Mouse (Mus musculus): ENCODE measurements around the gene Irf4. TPM values are rescaled to one million over a fixed set of nuclear protein-coding genes. Genes with fewer than 3 reads are reported as not detected.

The Irf4 gene
- polyA plus RNA-seq, 1 experiment = not detected

DNA sequence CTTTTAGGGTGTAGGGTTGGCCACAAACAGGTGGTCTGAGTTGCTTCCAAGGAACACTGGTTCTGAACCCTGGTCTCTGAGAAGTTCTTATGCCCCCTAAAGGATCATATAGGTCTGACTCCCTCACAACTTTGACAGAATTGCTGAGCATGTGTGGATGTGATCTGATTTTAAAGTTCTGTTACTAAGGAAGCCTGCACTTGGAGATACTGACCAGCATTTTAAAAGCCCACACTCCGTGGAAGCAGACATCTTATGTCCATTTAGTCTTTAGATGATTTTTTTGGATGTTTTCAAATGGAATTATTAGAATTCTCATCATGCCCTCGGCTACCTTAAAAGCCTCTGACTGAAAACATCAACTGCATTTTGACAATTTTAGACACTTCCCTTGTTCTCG is 6.6 kb downstream of the Irf4 start:
- peaks cover 2% of the 10 kb centered on the region; the same call in 1 of the 2 replicates for H3K27me3 ChIP-seq (ENCODE audit: control insufficient read depth, insufficient read depth, low read length, poor library complexity, severe bottlenecking)
- TF ChIP-seq EP300 (IDR thresholded peaks at IDR 0.05; ENCODE audit: insufficient read depth, low read depth, low read length) (no peak), POLR2A (IDR thresholded peaks at IDR 0.05; ENCODE audit: insufficient read depth, low read length) (no peak), CTCF (IDR thresholded peaks at IDR 0.05; ENCODE audit: low read depth, low read length) (no peak)
- H3K9me3 ChIP-seq (replicated peaks; ENCODE audit: control insufficient read depth, insufficient read depth, low read length, poor library complexity, severe bottlenecking) = no peaks in the 10 kb centered on the region
- H3K36me3 ChIP-seq (ENCODE audit: control insufficient read depth, insufficient read depth, low read length, poor library complexity, severe bottlenecking) = no peaks in the 10 kb centered on the region
- H3K27ac ChIP-seq (ENCODE audit: insufficient read depth, low read length) = no peak overlapping the region
- H3K9ac ChIP-seq (ENCODE audit: low read depth, poor library complexity, severe bottlenecking) = no peak overlapping the region
- no peaks in the 10 kb centered on the region for H3K4me1 ChIP-seq (ENCODE audit: control insufficient read depth, insufficient read depth, low read length)
- H3K4me3 ChIP-seq (ENCODE audit: low read depth, low read length) = no peak overlapping the region

DNA sequence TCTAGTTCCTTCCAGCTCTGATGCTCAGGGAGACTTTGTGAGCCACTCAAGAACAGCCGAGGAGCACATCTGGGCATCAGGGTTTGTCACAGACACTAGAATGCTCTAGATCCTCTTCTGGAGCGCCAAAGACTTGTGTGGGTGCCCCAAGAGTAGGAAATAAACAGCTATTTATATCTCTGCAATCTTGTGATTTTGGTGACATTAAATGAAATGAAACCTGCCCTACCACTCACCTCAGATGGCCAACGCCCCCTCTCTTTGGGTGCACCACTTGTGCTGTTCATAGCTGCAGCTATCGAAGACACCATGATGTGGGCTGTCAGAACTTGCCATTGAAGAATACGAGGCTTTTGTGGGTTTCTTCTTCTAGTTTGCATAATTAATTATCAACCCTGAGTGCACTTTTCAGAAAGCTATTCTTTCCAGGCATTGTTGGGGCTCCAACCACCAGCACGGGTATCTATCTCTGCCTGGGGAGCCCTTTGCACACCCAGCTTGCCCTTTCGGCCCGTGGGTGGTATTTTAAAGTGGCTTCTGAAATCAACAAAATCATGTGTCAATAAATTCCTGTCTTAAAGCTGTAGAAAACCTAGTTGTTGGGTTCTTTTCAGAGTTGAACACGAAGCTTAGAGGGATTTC is 7.1 kb downstream of the Irf4 start:
- H3K9me3 ChIP-seq (replicated peaks; ENCODE audit: control insufficient read depth, insufficient read depth, low read length, poor library complexity, severe bottlenecking) = no peaks in the 10 kb centered on the region
- TF ChIP-seq EP300 (IDR thresholded peaks at IDR 0.05; ENCODE audit: insufficient read depth, low read depth, low read length) (no peak), POLR2A (IDR thresholded peaks at IDR 0.05; ENCODE audit: insufficient read depth, low read length) (no peak), CTCF (IDR thresholded peaks at IDR 0.05; ENCODE audit: low read depth, low read length) (no peak)
- no peak overlapping the region for H3K9ac ChIP-seq (ENCODE audit: low read depth, poor library complexity, severe bottlenecking)
- H3K27me3 ChIP-seq (ENCODE audit: control insufficient read depth, insufficient read depth, low read length, poor library complexity, severe bottlenecking) = no peaks in the 10 kb centered on the region
- H3K4me3 ChIP-seq (ENCODE audit: low read depth, low read length) = no peak overlapping the region
- no peak overlapping the region for H3K27ac ChIP-seq (ENCODE audit: insufficient read depth, low read length)
- no peaks in the 10 kb centered on the region for H3K4me1 ChIP-seq (ENCODE audit: control insufficient read depth, insufficient read depth, low read length)
- H3K36me3 ChIP-seq (ENCODE audit: control insufficient read depth, insufficient read depth, low read length, poor library complexity, severe bottlenecking) = no peaks in the 10 kb centered on the region

DNA sequence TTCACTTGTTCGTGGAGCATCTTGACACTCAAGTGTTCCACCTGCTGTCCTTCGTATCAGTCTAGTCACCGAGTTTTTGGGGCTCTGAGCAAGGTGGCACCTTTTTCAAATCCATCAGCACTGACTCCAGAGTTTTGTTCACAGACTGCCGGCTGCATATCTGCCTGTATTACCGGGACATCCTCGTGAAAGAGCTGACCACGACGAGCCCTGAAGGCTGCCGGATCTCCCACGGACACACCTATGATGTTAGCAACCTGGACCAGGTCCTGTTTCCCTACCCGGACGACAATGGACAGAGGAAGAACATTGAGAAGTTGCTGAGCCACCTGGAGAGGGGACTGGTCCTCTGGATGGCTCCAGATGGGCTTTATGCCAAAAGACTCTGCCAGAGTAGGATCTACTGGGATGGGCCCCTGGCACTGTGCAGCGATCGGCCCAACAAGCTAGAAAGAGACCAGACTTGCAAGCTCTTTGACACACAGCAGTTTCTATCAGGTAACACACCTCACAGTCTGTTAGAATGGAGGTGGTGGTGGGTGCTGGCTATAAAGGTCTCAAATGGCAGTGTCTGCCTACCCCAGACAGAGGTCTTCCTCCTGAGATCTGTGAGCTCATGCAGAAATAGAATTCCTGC is 8.4 kb downstream of the Irf4 start:
- TF ChIP-seq CTCF (IDR thresholded peaks at IDR 0.05; ENCODE audit: low read depth, low read length) (no peak), POLR2A (IDR thresholded peaks at IDR 0.05; ENCODE audit: insufficient read depth, low read length) (no peak), EP300 (IDR thresholded peaks at IDR 0.05; ENCODE audit: insufficient read depth, low read depth, low read length) (no peak)
- Histone ChIP-seq H3K4me1 (ENCODE audit: control insufficient read depth, insufficient read depth, low read length) (no peaks in the 10 kb centered on the region), H3K4me3 (ENCODE audit: low read depth, low read length) (no peak overlapping the region), H3K36me3 (ENCODE audit: control insufficient read depth, insufficient read depth, low read length, poor library complexity, severe bottlenecking) (no peaks in the 10 kb centered on the region), H3K9me3 (replicated peaks; ENCODE audit: control insufficient read depth, insufficient read depth, low read length, poor library complexity, severe bottlenecking) (no peaks in the 10 kb centered on the region), H3K27me3 (ENCODE audit: control insufficient read depth, insufficient read depth, low read length, poor library complexity, severe bottlenecking) (no peaks in the 10 kb centered on the region), H3K9ac (ENCODE audit: low read depth, poor library complexity, severe bottlenecking) (no peak overlapping the region), H3K27ac (ENCODE audit: insufficient read depth, low read length) (no peak overlapping the region)

DNA sequence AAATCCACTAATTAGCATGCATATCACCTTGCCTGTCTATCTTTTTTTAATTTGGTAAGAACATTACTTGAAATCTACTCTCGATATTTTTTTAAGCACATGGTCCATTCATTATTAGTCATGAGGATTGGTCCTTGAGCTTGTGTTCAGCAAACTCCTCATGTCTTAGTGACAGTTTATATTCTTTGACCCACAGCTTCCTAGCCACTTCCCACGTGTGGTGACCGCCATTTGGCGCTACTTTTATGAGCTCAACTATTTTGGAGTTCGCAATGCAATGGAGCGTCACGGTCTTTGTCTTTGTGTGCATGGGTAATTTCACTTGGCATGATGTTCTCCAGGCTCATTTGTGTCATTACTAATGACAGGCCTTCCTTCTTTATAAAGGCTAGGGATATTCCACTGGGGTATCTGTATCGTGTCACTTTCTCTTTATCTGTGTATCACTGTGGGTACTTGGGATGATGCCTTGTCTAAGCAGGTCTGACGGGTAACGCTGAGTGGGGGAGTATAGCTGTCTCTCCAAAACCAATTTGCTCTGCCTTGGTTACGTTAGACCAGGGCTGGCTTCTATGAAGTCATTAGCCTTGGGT is 9.9 kb downstream of the Irf4 start:
- TF ChIP-seq CTCF (IDR thresholded peaks at IDR 0.05; ENCODE audit: low read depth, low read length) = no peak
- no peak for TF ChIP-seq POLR2A (IDR thresholded peaks at IDR 0.05; ENCODE audit: insufficient read depth, low read length)
- Histone ChIP-seq H3K9ac (ENCODE audit: low read depth, poor library complexity, severe bottlenecking) (no peak overlapping the region), H3K36me3 (ENCODE audit: control insufficient read depth, insufficient read depth, low read length, poor library complexity, severe bottlenecking) (no peaks in the 10 kb centered on the region), H3K27ac (ENCODE audit: insufficient read depth, low read length) (no peak overlapping the region), H3K4me1 (ENCODE audit: control insufficient read depth, insufficient read depth, low read length) (no peaks in the 10 kb centered on the region), H3K27me3 (ENCODE audit: control insufficient read depth, insufficient read depth, low read length, poor library complexity, severe bottlenecking) (no peaks in the 10 kb centered on the region; the same call in 1 of the 2 replicates), H3K9me3 (replicated peaks; ENCODE audit: control insufficient read depth, insufficient read depth, low read length, poor library complexity, severe bottlenecking) (no peaks in the 10 kb centered on the region), H3K4me3 (ENCODE audit: low read depth, low read length) (no peak overlapping the region)

DNA sequence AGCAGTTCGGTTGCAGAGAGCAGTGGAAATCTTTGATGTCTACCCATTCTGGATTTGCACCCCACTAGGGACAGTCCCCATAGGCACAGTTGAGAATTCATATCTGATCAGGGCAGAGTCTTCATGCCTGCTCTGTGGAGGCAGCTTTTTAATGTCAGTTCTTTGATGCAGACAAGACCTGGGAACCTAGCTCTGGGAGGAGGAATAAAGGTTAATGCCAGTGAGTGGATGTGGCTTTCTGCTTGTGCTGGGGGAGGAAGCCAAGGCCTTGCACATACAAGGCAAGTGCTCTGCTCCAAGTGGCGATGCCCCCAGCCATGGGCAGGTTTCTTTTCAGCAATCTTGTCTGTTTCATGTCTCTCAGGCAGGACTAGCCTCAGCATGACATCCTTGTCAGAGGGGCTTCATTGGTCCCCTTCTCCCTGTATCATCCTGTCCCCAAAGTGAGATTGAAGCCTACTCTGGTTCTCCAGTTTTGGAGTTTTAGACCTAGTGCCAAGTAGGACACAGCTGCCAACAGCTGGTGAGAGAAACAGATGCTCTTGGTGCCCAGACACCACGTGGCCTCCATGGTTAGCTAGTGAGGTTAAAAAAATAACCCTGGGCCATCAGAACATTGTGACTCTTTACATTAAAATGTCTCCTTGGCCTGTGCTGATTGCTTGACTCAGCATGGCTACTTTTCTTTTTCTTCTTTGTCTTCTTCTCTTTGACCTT is 11.5 kb downstream of the Irf4 start:
- Histone ChIP-seq H3K4me3 (ENCODE audit: low read depth, low read length) (no peak overlapping the region), H3K27ac (ENCODE audit: insufficient read depth, low read length) (no peak overlapping the region), H3K9ac (ENCODE audit: low read depth, poor library complexity, severe bottlenecking) (no peak overlapping the region), H3K36me3 (ENCODE audit: control insufficient read depth, insufficient read depth, low read length, poor library complexity, severe bottlenecking) (no peaks in the 10 kb centered on the region), H3K4me1 (ENCODE audit: control insufficient read depth, insufficient read depth, low read length) (no peaks in the 10 kb centered on the region), H3K9me3 (replicated peaks; ENCODE audit: control insufficient read depth, insufficient read depth, low read length, poor library complexity, severe bottlenecking) (no peaks in the 10 kb centered on the region), H3K27me3 (ENCODE audit: control insufficient read depth, insufficient read depth, low read length, poor library complexity, severe bottlenecking) (no peaks in the 10 kb centered on the region; the same call in 1 of the 2 replicates)
- TF ChIP-seq CTCF (IDR thresholded peaks at IDR 0.05; ENCODE audit: low read depth, low read length) (no peak), EP300 (IDR thresholded peaks at IDR 0.05; ENCODE audit: insufficient read depth, low read depth, low read length) (no peak), POLR2A (IDR thresholded peaks at IDR 0.05; ENCODE audit: insufficient read depth, low read length) (no peak)

Data from ES-Bruce4 (cell line).